Mouse (Mus musculus): ENCODE measurements around the gene Slc35g3.

- TF ChIP-seq CTCF (IDR thresholded peaks at IDR 0.05; ENCODE audit: low read depth, low read length), result no peak
- TF ChIP-seq POLR2A (IDR thresholded peaks at IDR 0.05; ENCODE audit: extremely low read depth, insufficient read depth, low read length), result no peak
These were observed 13.2 kb upstream of the Slc35g3 start for GRCm38 (mm10) chr11:69774961-69775360.
